Mouse (Mus musculus) liver, adult 2 months (tissue): Measurements from ENCODE around the gene Gramd1b.

Experiments
- CTCF ChIP-seq: fragments of 200-500 bp; IDR thresholded peaks from 2 replicates; pipeline ENCODE4 v1.5.1; 2011; ENCODE audit warnings: low read depth, low read length, control low read depth
- POLR2A ChIP-seq: fragments of 200-500 bp; IDR thresholded peaks from 2 replicates; pipeline ENCODE4 v1.6.1; 2011; ENCODE audit warnings: low read length, control low read depth; ENCODE audit not compliant: insufficient read depth; ENCODE audit errors: extremely low read depth

DNA sequence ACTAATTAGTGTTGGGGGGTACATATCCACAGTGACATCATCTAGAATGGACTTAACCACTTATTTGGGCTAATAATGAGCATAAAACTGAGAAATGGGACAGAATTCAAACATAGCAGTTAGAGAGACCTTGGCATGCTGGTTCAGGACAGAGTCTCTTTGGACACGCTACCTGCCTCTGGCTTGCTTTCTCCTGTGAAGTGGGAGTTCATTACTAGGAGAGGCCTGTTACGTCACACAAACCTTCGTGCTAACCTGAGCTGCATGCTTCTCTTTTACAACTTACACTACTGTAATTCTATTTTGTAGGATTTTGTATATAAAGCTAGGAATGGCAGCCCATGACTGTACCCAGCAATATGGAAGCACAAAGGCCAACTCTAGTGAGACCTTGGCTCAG is 120.3 kb downstream of the Gramd1b start:
- no peak for TF ChIP-seq CTCF
- TF ChIP-seq POLR2A = no peak
